Mouse (Mus musculus): Measurements from ENCODE around the gene Sapcd1. TPM values are rescaled to one million over a fixed set of nuclear protein-coding genes. Genes with fewer than 3 reads are reported as not detected.
A peak's percentile ranks its signal among the peaks of the same experiment; 100 is the strongest.

Sapcd1 gene
- polyA plus RNA-seq, 1 experiment: 7.3 TPM

- peak overlapping the region; percentile 98 for H3K27ac ChIP-seq (ENCODE audit: insufficient read depth, low read length)
- H3K4me3 ChIP-seq (ENCODE audit: extremely low read depth, insufficient read depth, insufficient read length): peak overlapping the region; percentile 74
- H3K27me3 ChIP-seq (ENCODE audit: control insufficient read depth, insufficient read depth, low read length): no peaks in the 10 kb centered on the region
- TF ChIP-seq POLR2A (IDR thresholded peaks at IDR 0.05; ENCODE audit: low read depth, low read length): no peak
- TF ChIP-seq CTCF (IDR thresholded peaks at IDR 0.05; ENCODE audit: extremely low read depth, insufficient read depth, insufficient read length, insufficient replicate concordance): no peak
- 81% methylated on average over 12 of the region's 12 CpGs for WGBS
- DNase-seq (ENCODE audit: low read depth in 1 of 2, low spot score in 2 of 2): no peak
- peaks cover 26% of the 10 kb centered on the region for H3K4me1 ChIP-seq (ENCODE audit: control insufficient read depth, insufficient read depth, insufficient read length)
- H3K36me3 ChIP-seq (ENCODE audit: control insufficient read depth, insufficient read depth, low read length): peaks cover 31% of the 10 kb centered on the region
Measured at GRCm38 (mm10) chr17:35052271-35052798, 24.5 kb upstream of the Sapcd1 start.

- whole genome bisulfite sequencing: under 1% methylated on average over 21 of the region's 21 CpGs
- H3K4me1 ChIP-seq (ENCODE audit: control insufficient read depth, insufficient read depth, insufficient read length): peaks cover 26% of the 10 kb centered on the region
Measured at GRCm38 (mm10) chr17:35051156-35052086, 23.6 kb upstream of the Sapcd1 start.

GRCm38 (mm10) chr17:35050126-35050750 lies 22.4 kb upstream of the Sapcd1 start:
- H3K27ac ChIP-seq (ENCODE audit: insufficient read depth, low read length): peak overlapping the region; percentile 98
- TF ChIP-seq CTCF (IDR thresholded peaks at IDR 0.05; ENCODE audit: extremely low read depth, insufficient read depth, insufficient read length, insufficient replicate concordance) (no peak), POLR2A (IDR thresholded peaks at IDR 0.05; ENCODE audit: low read depth, low read length) (peak; percentile 70)
- under 1% methylated on average over 27 of the region's 27 CpGs for WGBS
- H3K4me1 ChIP-seq (ENCODE audit: control insufficient read depth, insufficient read depth, insufficient read length): peaks cover 26% of the 10 kb centered on the region
- peak in 1 of 2 experiments; percentile 80 for DNase-seq (ENCODE audit: low read depth in 1 of 2, low spot score in 2 of 2)
- H3K36me3 ChIP-seq (ENCODE audit: control insufficient read depth, insufficient read depth, low read length): peaks cover 21% of the 10 kb centered on the region
- peak overlapping the region; percentile 74 for H3K4me3 ChIP-seq (ENCODE audit: extremely low read depth, insufficient read depth, insufficient read length)
- no peaks in the 10 kb centered on the region for H3K27me3 ChIP-seq (ENCODE audit: control insufficient read depth, insufficient read depth, low read length)

More at GRCm38 (mm10) chr17:35051156-35052086, 23.6 kb upstream of the Sapcd1 start:
- DNase-seq (ENCODE audit: low read depth in 1 of 2, low spot score in 2 of 2): peak; percentile 74 to 82
- Histone ChIP-seq H3K4me3 (ENCODE audit: extremely low read depth, insufficient read depth, insufficient read length) (peak overlapping the region; percentile 74), H3K36me3 (ENCODE audit: control insufficient read depth, insufficient read depth, low read length) (peaks cover 29% of the 10 kb centered on the region), H3K27me3 (ENCODE audit: control insufficient read depth, insufficient read depth, low read length) (no peaks in the 10 kb centered on the region), H3K27ac (ENCODE audit: insufficient read depth, low read length) (peak overlapping the region; percentile 98)
- TF ChIP-seq CTCF (IDR thresholded peaks at IDR 0.05; ENCODE audit: extremely low read depth, insufficient read depth, insufficient read length, insufficient replicate concordance) (no peak), POLR2A (IDR thresholded peaks at IDR 0.05; ENCODE audit: low read depth, low read length) (peak; percentile 95)

- no peak for TF ChIP-seq CTCF (IDR thresholded peaks at IDR 0.05; ENCODE audit: extremely low read depth, insufficient read depth, insufficient read length, insufficient replicate concordance)
- TF ChIP-seq POLR2A (IDR thresholded peaks at IDR 0.05; ENCODE audit: low read depth, low read length): peak; percentile 46; the same call in 1 of the 2 replicates
- Histone ChIP-seq H3K27ac (ENCODE audit: insufficient read depth, low read length) (peak within 1 kb of the TSS; percentile 98), H3K36me3 (ENCODE audit: control insufficient read depth, insufficient read depth, low read length) (peaks cover 18% of the 10 kb centered on the region), H3K27me3 (ENCODE audit: control insufficient read depth, insufficient read depth, low read length) (no peaks in the 10 kb centered on the region), H3K4me3 (ENCODE audit: extremely low read depth, insufficient read depth, insufficient read length) (peak within 1 kb of the TSS; percentile 74), H3K4me1 (ENCODE audit: control insufficient read depth, insufficient read depth, insufficient read length) (peaks cover 26% of the 10 kb centered on the region)
- peak in 1 of 2 experiments; percentile 54 for DNase-seq (ENCODE audit: low read depth in 1 of 2, low spot score in 2 of 2)
- under 1% methylated on average over 11 of the region's 11 CpGs for WGBS
Measured at GRCm38 (mm10) chr17:35049561-35050016, 21.8 kb upstream of the Sapcd1 start, which contains the start of gene Clic1. TSS of gene Clic1 (plus strand) at chr17:35049966.

- TF ChIP-seq POLR2A (IDR thresholded peaks at IDR 0.05; ENCODE audit: low read depth, low read length): no peak
- TF ChIP-seq CTCF (IDR thresholded peaks at IDR 0.05; ENCODE audit: extremely low read depth, insufficient read depth, insufficient read length, insufficient replicate concordance): no peak
- Histone ChIP-seq H3K4me1 (ENCODE audit: control insufficient read depth, insufficient read depth, insufficient read length) (peaks cover 26% of the 10 kb centered on the region), H3K27me3 (ENCODE audit: control insufficient read depth, insufficient read depth, low read length) (no peaks in the 10 kb centered on the region), H3K27ac (ENCODE audit: insufficient read depth, low read length) (peak overlapping the region; percentile 98), H3K4me3 (ENCODE audit: extremely low read depth, insufficient read depth, insufficient read length) (0 out of 2 replicates have a peak overlapping the region, but pooled peaks have one; percentile 2), H3K36me3 (ENCODE audit: control insufficient read depth, insufficient read depth, low read length) (peaks cover 13% of the 10 kb centered on the region)
- DNase-seq (ENCODE audit: low read depth in 1 of 2, low spot score in 2 of 2): no peak
- WGBS: 19% methylated on average over 5 of the region's 5 CpGs
Measured at GRCm38 (mm10) chr17:35048932-35049440, 21.2 kb upstream of the Sapcd1 start.
